Mouse (Mus musculus): ENCODE measurements around the gene Gng8. TPM values are rescaled to one million over a fixed set of nuclear protein-coding genes. Genes with fewer than 3 reads are reported as not detected.

The Gng8 gene
- polyA plus RNA-seq, 1 experiment from 2014 or later: 12.1 TPM

DNA sequence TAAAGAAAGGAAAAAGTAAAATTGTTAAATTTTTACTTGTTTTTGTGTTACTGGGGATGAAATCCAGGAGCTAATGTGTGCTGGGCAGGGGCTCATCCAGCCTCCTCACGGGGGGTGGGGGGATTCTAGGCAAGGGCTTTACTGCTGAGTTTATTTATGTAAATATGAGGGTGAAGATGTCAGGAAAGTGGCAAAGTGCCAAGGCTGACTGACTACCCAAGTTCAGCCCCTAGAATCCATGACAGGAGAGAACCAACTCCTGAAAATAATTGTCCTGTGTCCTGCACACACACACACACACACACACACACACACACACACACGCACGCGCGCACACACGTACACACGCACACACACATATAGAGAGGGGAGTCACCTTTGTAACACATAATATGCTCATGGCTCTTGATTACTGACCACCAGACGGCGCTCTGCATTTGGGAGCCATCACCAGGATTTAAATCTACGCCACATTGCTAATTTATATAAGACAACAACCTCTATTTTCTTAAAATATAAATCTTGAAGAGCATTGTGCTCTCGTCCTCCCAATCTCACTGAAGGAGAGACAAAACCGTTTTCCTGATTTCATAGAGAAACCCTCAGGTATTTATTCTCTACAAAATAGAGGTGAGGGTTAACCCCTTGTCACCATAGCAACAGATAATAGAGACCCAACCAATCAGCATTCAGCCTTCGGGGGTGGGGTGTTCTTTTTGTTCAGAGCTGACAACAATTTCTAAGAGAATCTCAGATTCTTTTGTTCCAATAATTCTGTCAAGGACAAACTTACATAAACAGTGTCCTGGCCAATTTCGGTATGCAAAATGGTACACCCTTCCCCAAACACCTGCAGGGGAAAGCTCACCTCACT, 41.4 kb downstream of the Gng8 start:
- Histone ChIP-seq H3K4me3 (no peak overlapping the region), H3K4me2 (replicated peaks) (no peak overlapping the region), H3K4me1 (peaks cover 16% of the 10 kb centered on the region), H3K27ac (replicated peaks) (peak overlapping the region; percentile 54; the same call in 1 of the 2 replicates), H3K27me3 (no peaks in the 10 kb centered on the region), H3K9ac (replicated peaks) (no peak overlapping the region), H3K36me3 (no peaks in the 10 kb centered on the region), H3K9me3 (no peaks in the 10 kb centered on the region)
- peak; percentile 39; the same call in 1 of the 2 replicates for ATAC-seq (ENCODE audit: low FRiP score, low read depth)
- WGBS: 39% methylated on average over 14 of the region's 14 CpGs

DNA sequence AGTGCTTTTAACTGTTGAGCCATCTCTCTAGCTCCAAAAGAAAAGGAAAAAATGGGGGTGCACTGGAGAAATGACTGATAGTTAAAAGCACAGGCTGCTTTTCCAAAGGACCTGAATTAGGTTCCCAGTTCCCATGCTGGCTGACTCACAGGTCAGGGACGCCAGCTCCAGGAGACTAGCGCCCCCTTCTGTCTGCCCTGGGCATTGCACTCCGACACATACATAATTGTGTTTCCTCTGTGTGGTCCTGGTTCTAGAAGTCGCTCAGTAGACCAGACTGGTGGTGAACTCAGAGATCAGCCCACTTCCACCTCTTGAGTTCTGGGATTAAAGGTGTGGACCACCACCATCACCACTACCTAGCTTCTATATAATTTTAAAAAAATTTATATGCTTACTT, 45.7 kb downstream of the Gng8 start:
- Histone ChIP-seq H3K27me3 (no peaks in the 10 kb centered on the region), H3K4me1 (peaks cover 36% of the 10 kb centered on the region), H3K27ac (replicated peaks) (no peak overlapping the region), H3K36me3 (no peaks in the 10 kb centered on the region), H3K9me3 (no peaks in the 10 kb centered on the region), H3K4me3 (no peak overlapping the region), H3K9ac (replicated peaks) (no peak overlapping the region), H3K4me2 (replicated peaks) (no peak overlapping the region)
- WGBS: 55% methylated on average over 4 of the region's 4 CpGs
- no peak for ATAC-seq (ENCODE audit: low FRiP score, low read depth)

DNA sequence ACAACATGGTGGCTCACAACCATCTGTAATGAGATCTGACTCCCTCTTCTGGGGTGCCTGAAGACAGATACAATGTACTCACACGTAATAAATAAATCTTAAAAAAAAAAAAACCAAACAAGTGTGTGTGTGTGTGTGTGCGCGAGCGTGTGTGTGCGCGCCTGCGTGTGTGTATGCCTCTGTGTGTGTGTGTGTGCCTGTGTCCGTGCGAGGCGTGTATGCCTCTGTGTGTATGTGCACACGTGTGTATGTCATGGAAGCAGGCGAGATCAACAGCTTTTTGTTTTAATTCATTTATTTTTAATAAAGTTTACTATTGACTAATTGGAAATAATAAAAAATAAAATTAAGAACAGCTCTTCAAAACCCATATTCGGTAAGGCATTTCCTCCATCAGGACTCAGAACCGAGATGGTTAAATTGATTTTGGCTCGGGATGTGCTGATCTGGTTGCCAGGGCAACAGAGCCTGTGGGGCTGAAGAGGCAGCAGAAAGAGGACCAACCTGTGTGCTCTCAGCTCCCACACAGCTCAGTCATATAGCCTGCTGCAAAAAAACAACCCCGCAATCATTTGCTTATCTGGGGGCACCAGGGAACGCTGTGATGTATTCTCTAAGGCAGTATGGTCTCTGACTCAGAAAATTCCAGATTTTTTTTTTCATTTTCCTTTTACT, 46.7 kb downstream of the Gng8 start:
- H3K9ac ChIP-seq (replicated peaks): no peak overlapping the region
- H3K4me3 ChIP-seq: no peak overlapping the region
- H3K36me3 ChIP-seq: no peaks in the 10 kb centered on the region
- no peaks in the 10 kb centered on the region for H3K27me3 ChIP-seq
- WGBS: 70% methylated on average over 17 of the region's 17 CpGs
- H3K27ac ChIP-seq (replicated peaks): peak overlapping the region; percentile 80
- peak overlapping the region; percentile 19 for H3K4me2 ChIP-seq (replicated peaks)
- no peaks in the 10 kb centered on the region for H3K9me3 ChIP-seq
- peak; percentile 85 for ATAC-seq (ENCODE audit: low FRiP score, low read depth)
- peaks cover 31% of the 10 kb centered on the region for H3K4me1 ChIP-seq

DNA sequence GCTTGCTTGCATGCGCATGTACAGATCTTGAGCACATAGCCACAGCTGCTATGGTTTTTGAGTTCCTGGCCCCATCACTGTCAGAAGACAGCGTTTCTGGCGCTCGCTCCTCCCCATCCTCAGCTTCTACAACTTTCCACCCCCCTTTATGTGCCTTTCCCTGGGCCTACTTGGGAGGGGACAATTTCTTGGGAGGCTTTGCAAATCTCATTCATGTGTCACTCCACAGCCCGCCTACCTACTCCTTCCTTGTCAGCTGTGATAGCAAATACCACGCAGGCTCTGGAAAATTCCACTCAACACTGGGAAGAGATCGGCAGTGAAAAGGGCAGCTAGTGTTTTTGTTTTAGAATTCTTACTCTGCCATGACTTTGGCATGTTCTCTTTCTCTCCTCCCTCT, 48.7 kb downstream of the Gng8 start:
- no peaks in the 10 kb centered on the region for H3K36me3 ChIP-seq
- ATAC-seq (ENCODE audit: low FRiP score, low read depth): no peak
- H3K4me1 ChIP-seq: peaks cover 42% of the 10 kb centered on the region
- no peak overlapping the region for H3K4me2 ChIP-seq (replicated peaks)
- peak overlapping the region; percentile 56; the same call in 1 of the 2 replicates for H3K27ac ChIP-seq (replicated peaks)
- WGBS: 47% methylated on average over 7 of the region's 7 CpGs
- H3K4me3 ChIP-seq: no peak overlapping the region
- no peak overlapping the region for H3K9ac ChIP-seq (replicated peaks)
- no peaks in the 10 kb centered on the region for H3K9me3 ChIP-seq
- peaks cover 5% of the 10 kb centered on the region for H3K27me3 ChIP-seq

- no peaks in the 10 kb centered on the region for H3K36me3 ChIP-seq
- peaks cover 31% of the 10 kb centered on the region for H3K27me3 ChIP-seq
- H3K27ac ChIP-seq (replicated peaks): peak overlapping the region; percentile 84
- ATAC-seq (ENCODE audit: low FRiP score, low read depth): no peak
- peaks cover 67% of the 10 kb centered on the region for H3K4me1 ChIP-seq
- no peak overlapping the region for H3K4me3 ChIP-seq
- WGBS: 57% methylated on average over 4 of the region's 4 CpGs
- H3K9ac ChIP-seq (replicated peaks): no peak overlapping the region
- no peaks in the 10 kb centered on the region for H3K9me3 ChIP-seq
- no peak overlapping the region for H3K4me2 ChIP-seq (replicated peaks)
Measured at GRCm38 (mm10) chr7:16942861-16943260, 51.3 kb downstream of the Gng8 start.

GRCm38 (mm10) chr7:16944061-16944807, 52.6 kb downstream of the Gng8 start, which contains the start of gene Pnmal2:
TSS of gene Pnmal2 (plus strand) at chr7:16944682.
- Histone ChIP-seq H3K4me3 (peak within 1 kb of the TSS; percentile 65), H3K36me3 (no peaks in the 10 kb centered on the region), H3K4me1 (peaks cover 72% of the 10 kb centered on the region), H3K9ac (replicated peaks) (peak within 1 kb of the TSS; percentile 91), H3K9me3 (no peaks in the 10 kb centered on the region), H3K4me2 (replicated peaks) (peak within 1 kb of the TSS; percentile 78), H3K27me3 (peaks cover 44% of the 10 kb centered on the region), H3K27ac (replicated peaks) (peak within 1 kb of the TSS; percentile 84)
- ATAC-seq (ENCODE audit: low FRiP score, low read depth): peak; percentile 91
- WGBS: 15% methylated on average over 35 of the region's 36 CpGs

DNA sequence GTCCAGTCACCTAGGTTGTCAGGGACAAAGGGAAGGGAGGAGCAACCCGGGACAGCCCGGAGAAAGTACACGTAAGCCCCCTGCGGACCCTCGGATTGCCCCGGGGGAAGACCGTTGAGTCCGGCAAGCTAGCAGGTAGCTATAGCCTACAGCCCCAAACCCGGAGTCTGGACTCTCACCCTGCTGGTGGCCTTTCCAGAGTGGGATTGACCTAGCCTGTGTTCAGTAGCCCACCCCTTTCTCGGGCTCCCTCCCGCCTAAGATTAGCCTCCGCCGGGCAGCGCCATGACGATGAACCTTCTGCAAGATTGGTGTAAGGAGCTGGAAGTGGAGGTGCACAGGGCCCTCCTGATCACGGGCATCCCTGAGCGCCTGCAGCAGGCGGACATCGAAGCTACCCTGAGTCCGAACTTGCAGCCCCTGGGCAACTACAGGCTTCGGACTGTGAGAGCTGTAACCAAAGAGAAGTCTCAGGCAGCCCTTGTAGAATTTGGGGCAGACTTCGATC, 53.3 kb downstream of the Gng8 start:
- peaks cover 50% of the 10 kb centered on the region for H3K27me3 ChIP-seq
- H3K4me3 ChIP-seq: peak overlapping the region; percentile 65
- H3K9ac ChIP-seq (replicated peaks): peak overlapping the region; percentile 91
- WGBS: 1% methylated on average over 22 of the region's 22 CpGs
- peak overlapping the region; percentile 78 for H3K4me2 ChIP-seq (replicated peaks)
- H3K4me1 ChIP-seq: peaks cover 76% of the 10 kb centered on the region
- H3K36me3 ChIP-seq: no peaks in the 10 kb centered on the region
- peak; percentile 50 for ATAC-seq (ENCODE audit: low FRiP score, low read depth)
- H3K9me3 ChIP-seq: no peaks in the 10 kb centered on the region
- H3K27ac ChIP-seq (replicated peaks): peak overlapping the region; percentile 84

Other genes starting within 250 kb of the Gng8 start
- gene Ceacam15, start 216.1 kb upstream of the Gng8 start, polyA plus RNA-seq (2016; fragmentation: Nextera tagmentation; extraction: Ambion mirVana): not detected in 2 replicates
- not detected in 2 replicates for gene Ceacam9, start 169.9 kb upstream of the Gng8 start, polyA plus RNA-seq (2016; fragmentation: Nextera tagmentation; extraction: Ambion mirVana)
- gene Ap2s1, start 153.4 kb upstream of the Gng8 start, polyA plus RNA-seq (2016; fragmentation: Nextera tagmentation; extraction: Ambion mirVana): 278 and 285 TPM in 2 replicates
- 33.3 and 33.6 TPM in 2 replicates for gene Slc1a5, start 110.4 kb upstream of the Gng8 start, polyA plus RNA-seq (2016; fragmentation: Nextera tagmentation; extraction: Ambion mirVana)
- gene Strn4, start 75.9 kb upstream of the Gng8 start, polyA plus RNA-seq (2016; fragmentation: Nextera tagmentation; extraction: Ambion mirVana): 191 and 196 TPM in 2 replicates
- gene Fkrp, start 75.1 kb upstream of the Gng8 start, polyA plus RNA-seq (2016; fragmentation: Nextera tagmentation; extraction: Ambion mirVana): 36.9 and 41.2 TPM in 2 replicates
- 10.2 and 12.0 TPM in 2 replicates for gene Prkd2, start 48.9 kb upstream of the Gng8 start, polyA plus RNA-seq (2016; fragmentation: Nextera tagmentation; extraction: Ambion mirVana)
- 4.7 and 6.2 TPM in 2 replicates for gene Dact3, start 16.5 kb upstream of the Gng8 start, polyA plus RNA-seq (2016; fragmentation: Nextera tagmentation; extraction: Ambion mirVana)
- 1.1 and 1.2 TPM in 2 replicates for gene Ptgir, start 14.7 kb downstream of the Gng8 start, polyA plus RNA-seq (2016; fragmentation: Nextera tagmentation; extraction: Ambion mirVana)
- gene Calm3, start 32.3 kb downstream of the Gng8 start, polyA plus RNA-seq (2016; fragmentation: Nextera tagmentation; extraction: Ambion mirVana): 223 and 224 TPM in 2 replicates
- 49.3 and 55.3 TPM in 2 replicates for gene Pnmal2, start 52.9 kb downstream of the Gng8 start, polyA plus RNA-seq (2016; fragmentation: Nextera tagmentation; extraction: Ambion mirVana)
- 28.8 and 34.8 TPM in 2 replicates for gene Pnmal1, start 67.9 kb downstream of the Gng8 start, polyA plus RNA-seq (2016; fragmentation: Nextera tagmentation; extraction: Ambion mirVana)
- 1.7 and 1.8 TPM in 2 replicates for gene Gm42372, start 91.3 kb downstream of the Gng8 start, polyA plus RNA-seq (2016; fragmentation: Nextera tagmentation; extraction: Ambion mirVana)
- 7.0 and 12.6 TPM in 2 replicates for gene Ccdc8, start 100.9 kb downstream of the Gng8 start, polyA plus RNA-seq (2016; fragmentation: Nextera tagmentation; extraction: Ambion mirVana)
- 102 TPM in 2 replicates for gene Ppp5c, start 136.1 kb downstream of the Gng8 start, polyA plus RNA-seq (2016; fragmentation: Nextera tagmentation; extraction: Ambion mirVana)
- gene Hif3a, start 170.6 kb downstream of the Gng8 start, polyA plus RNA-seq (2016; fragmentation: Nextera tagmentation; extraction: Ambion mirVana): 4.9 and 5.1 TPM in 2 replicates
- 0.21 and 0.23 TPM in 2 replicates for gene Psg16, start 182.3 kb downstream of the Gng8 start, polyA plus RNA-seq (2016; fragmentation: Nextera tagmentation; extraction: Ambion mirVana)

Measured in midbrain, embryonic 12.5 days (tissue).